Mouse (Mus musculus) cortical plate, adult 2 months (tissue): ENCODE results near the gene Glra2. TPM values are rescaled to one million over a fixed set of nuclear protein-coding genes. Genes with fewer than 3 reads are reported as not detected.
"Not testable (repeated sequence)": the region's sequence is repeated elsewhere in the genome, so short reads cannot be mapped to it uniquely, and the experiment has no call there.

Source experiments
- H3K27ac ChIP-seq: fragments of 200-500 bp; 2 replicates; pipeline ENCODE4 v1.5.1; 2012; ENCODE audit warnings: low read length, control low read depth, inconsistent platforms; ENCODE audit not compliant: insufficient read depth
- H3K4me1 ChIP-seq: fragments of 200-500 bp; 2 replicates; pipeline ENCODE4 v1.6.1; 2011; ENCODE audit warnings: low read length; ENCODE audit not compliant: control insufficient read depth, insufficient read depth
- H3K4me3 ChIP-seq: fragments of 200-500 bp; 2 replicates; pipeline ENCODE4 v1.5.1; 2011; ENCODE audit warnings: mild to moderate bottlenecking, low read length, control low read depth; ENCODE audit not compliant: insufficient read depth
- CTCF ChIP-seq: fragments of 200-500 bp; IDR thresholded peaks from 2 replicates; pipeline ENCODE4 v1.5.1; 2011; ENCODE audit warnings: mild to moderate bottlenecking, control low read depth, low read length; ENCODE audit not compliant: insufficient read depth; ENCODE audit errors: extremely low read depth
- POLR2A ChIP-seq: fragments of 200-500 bp; IDR thresholded peaks from 2 replicates; pipeline ENCODE4 v1.6.1; 2011; ENCODE audit warnings: mild to moderate bottlenecking, low read length, control low read depth; ENCODE audit not compliant: insufficient read depth; ENCODE audit errors: extremely low read depth
- polyA plus RNA-seq: library from polyadenylated mRNA; depleted of rRNA; stranded (reverse); fragments of >200 nt; gene quantifications from 2 replicates; pipeline ENCODE4 v1.2.3, GENCODE M21; 2012; rRNA removed

The Glra2 gene
- 5.3 and 5.4 TPM in 2 replicates for polyA plus RNA-seq

DNA sequence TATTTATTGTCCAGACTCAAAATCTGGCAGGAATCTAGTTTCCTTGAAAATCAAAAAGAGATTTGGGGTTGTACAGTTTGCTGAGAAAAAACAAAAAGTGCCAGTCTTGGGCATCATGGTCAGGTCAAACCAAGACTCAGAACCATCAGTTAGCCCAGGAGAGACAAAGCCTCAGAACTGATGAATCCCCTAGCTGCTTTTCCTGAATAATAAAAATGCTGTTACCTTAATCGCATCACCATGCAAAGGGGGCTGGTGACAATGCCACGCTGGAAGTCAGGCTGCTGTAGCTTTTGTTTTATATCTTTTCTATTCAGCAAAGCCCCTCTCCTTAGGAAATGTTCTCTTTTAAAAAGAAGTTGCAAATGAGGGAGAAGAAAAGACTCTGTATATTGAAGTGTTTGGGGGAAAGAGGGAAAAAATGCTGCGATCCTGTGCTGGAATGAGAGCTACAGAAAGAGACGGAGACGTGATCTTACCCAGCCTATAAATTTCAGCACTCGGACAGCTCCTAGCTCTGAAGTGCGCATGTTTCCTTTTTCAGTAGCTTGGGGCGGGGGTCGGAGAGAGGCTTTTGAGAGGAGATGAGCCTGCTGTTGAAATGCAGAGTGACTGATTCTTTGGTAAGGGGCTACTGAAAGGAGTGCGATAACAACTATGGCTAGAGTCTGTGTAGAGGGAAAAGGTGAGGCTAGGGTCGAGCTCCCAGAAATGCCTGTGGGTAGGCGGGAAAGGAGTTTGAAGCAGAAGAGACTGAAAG is at the start of gene Glra2:
Glra2 (minus strand) TSS at position 455 of the 760 bp plus-strand sequence.
- no peak within 1 kb of the TSS for H3K27ac ChIP-seq
- TF ChIP-seq POLR2A (no peak), CTCF (no peak)
- peak within 1 kb of the TSS; percentile 35 for H3K4me3 ChIP-seq
- H3K4me1 ChIP-seq, result no peaks in the 10 kb centered on the region

DNA sequence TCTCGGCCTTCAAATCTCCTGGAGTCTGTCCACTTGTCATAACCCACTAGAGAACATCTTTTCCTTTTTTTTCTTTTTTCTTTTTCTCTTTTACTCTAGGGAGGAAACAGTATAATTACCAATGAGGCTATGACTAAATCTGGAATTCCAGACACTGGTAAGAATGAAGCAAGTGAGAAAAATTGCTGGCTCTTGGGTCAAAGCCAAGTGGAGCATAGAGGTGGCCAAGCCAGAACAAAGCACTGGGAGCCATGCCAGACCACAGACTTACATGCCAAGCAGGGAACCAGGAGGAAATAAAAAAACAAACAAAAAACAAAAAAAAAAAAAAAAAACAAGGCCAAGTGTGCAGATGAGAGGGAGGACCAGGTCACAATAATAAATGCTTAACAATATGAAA is 35.6 kb upstream of the Glra2 start:
- H3K4me3 ChIP-seq, result no peak overlapping the region
- H3K27ac ChIP-seq, result no peak overlapping the region
- no peaks in the 10 kb centered on the region for H3K4me1 ChIP-seq
- no peak for TF ChIP-seq POLR2A
- no peak for TF ChIP-seq CTCF

DNA sequence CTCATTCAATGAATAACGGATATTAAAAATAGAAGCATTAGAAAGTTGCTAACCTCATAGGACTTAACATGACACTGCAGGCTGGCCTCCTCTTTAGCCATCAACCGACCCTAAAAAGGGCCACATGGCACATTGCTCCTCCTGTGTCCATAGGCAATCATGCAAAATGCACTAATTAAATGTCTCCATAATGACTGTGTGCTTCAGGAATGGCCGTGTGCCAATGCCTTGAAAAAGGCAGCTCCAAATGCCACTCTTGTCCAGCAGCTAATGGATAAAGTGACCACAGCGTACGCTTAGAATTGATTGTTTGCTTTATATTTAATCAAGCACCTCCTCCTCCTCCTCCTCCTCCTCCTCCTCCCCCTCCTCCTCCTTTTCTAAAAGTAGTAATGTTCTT is 17.4 kb upstream of the Glra2 start:
- Histone ChIP-seq H3K4me1 (no peaks in the 10 kb centered on the region), H3K4me3 (no peak overlapping the region), H3K27ac (no peak overlapping the region)
- TF ChIP-seq CTCF, result no peak
- no peak for TF ChIP-seq POLR2A

DNA sequence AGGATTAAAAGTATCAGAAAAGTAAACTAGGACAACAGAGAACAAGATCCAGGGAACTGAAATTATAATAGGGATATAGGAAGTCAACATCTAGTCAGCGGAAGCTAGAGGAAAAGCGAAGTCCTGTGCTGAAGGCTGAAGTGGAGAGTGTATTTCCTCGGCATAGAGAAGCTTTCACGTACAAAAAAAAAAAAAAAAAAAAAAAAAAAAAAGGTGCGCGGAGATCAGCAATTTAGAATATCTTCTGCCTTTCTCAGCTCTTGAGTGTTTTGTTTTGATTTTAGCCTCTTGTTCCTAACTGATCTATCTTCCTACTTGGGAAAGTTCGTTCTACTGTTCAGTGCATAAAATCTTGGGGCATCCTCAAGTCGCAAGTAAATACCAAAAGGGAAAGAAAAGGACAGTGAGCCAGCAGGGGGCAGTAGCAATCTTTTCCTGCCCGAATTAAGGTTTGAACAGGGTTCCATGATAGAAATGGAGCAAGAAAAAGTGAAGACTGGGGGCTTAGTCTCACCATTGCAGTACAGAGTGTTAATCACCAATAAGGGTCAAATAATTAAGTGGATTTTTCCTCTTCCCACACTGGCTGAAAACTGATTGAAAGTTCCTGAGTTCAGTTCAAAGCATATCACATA is 623 bp upstream of the Glra2 start:
- Histone ChIP-seq H3K27ac (no peak overlapping the region), H3K4me3 (peak overlapping the region; percentile 35), H3K4me1 (no peaks in the 10 kb centered on the region)
- no peak for TF ChIP-seq POLR2A
- TF ChIP-seq CTCF, result peak; percentile 31; the same call in 1 of the 2 replicates

DNA sequence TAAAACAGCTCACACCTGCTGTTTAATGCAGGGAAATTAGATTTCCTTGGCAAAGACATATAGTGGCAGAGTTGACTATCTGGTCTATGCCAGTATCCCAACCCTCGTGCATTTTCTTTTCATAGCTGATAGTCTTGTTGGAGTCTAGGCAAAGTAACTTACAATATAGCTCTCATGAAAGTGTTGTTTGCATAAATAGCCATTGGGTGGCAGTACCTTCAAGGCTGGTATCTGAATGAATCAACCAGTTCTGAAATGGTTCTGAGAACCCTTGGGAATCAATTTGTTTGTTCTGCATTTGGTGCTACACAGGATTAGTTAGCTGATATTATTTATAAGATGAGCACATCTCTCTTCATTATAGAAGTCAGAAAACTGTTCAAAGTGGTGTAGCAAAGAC is 133.6 kb downstream of the Glra2 start:
- Histone ChIP-seq H3K4me1 (no peaks in the 10 kb centered on the region), H3K4me3 (no peak overlapping the region), H3K27ac (no peak overlapping the region)
- TF ChIP-seq CTCF, result no peak
- TF ChIP-seq POLR2A, result no peak

DNA sequence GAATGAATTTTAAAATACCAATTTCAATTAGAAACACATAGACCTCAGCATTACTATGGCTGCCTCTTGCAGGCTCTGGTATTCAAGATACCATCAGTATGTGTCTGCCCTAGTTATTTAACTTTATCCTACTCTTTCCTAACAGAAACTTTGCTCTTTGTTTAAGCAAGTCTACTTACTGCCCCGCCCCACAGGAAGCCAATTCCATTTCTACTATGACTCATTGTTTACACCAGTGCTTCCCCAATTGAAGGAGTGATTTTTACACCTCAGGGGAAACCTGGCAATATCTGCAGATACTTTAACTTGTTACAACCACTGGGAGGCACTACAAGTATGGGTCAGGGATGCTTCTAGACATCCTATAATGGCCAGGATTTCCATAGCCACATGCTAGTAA is 136.0 kb downstream of the Glra2 start:
- Histone ChIP-seq H3K4me1 (no peaks in the 10 kb centered on the region), H3K27ac (no peak overlapping the region)
- TF ChIP-seq CTCF, result no peak
- no peak for TF ChIP-seq POLR2A

DNA sequence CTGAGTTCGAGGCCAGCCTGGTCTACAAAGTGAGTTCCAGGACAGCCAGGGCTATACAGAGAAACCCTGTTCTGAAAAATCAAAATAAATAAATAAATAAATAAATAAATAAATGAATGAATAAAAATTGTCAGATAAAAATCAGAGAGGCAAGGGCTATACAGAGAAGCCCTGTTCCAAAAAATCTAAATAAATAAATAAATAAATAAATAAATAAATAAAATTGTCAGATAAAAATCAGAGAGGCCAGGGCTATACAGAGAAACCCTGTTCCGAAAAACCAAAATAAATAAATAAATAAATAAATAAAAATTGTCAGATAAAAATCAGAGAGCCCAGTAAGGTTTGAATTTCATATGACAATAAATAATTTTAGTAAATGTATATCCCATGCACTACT is 144.2 kb downstream of the Glra2 start:
- H3K27ac ChIP-seq, H3K4me1 ChIP-seq, H3K4me3 ChIP-seq: not testable (repeated sequence)

More for the DNA sequence above, 136.0 kb downstream of the Glra2 start:
- no peak overlapping the region for H3K4me3 ChIP-seq

DNA sequence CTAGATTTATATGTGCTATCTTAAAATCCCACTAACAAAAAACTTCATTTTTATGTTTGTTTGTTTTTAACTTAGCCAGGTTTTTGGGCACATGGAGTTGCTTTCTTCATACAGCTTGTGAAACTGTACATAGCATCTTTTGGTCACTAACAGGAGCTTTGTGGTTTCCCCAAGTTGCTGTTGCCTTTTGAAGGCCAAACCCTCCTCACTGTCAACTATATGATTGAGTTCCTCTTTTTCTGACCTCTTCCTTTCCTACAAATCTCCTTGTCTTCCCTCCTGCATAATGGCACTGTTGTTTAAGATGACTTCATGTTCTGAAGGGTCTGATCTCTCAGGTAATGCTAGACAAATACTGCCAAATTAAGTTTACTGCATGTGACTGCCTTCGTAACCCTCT is 170.6 kb downstream of the Glra2 start:
- TF ChIP-seq POLR2A, result no peak
- no peaks in the 10 kb centered on the region for H3K4me1 ChIP-seq
- no peak overlapping the region for H3K27ac ChIP-seq
- H3K4me3 ChIP-seq, result no peak overlapping the region

DNA sequence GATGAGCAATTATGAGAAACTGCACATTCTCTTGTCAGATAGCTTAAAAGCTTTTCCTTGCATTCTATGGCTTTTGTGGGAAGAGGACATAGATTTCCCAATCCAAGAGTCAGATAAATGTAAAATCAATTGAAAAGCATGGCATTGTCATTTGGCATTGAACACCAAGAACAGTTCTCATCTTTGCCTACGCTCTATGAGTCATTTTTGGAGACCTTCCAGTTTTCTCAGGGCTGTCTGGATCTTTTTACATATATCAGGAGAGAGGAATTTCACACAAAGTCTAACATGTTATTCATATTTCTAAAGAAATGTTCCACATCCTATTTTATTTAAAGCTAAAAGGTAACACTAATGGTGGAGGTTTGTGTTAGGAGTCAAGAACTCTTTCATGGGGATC is 223.0 kb downstream of the Glra2 start:
- Histone ChIP-seq H3K4me1 (no peaks in the 10 kb centered on the region), H3K27ac (no peak overlapping the region), H3K4me3 (no peak overlapping the region)
- TF ChIP-seq CTCF, result no peak
